Mouse (Mus musculus) ovary, adult 2 months (tissue): Measurements from ENCODE around the gene Olfr1233. TPM values are rescaled to one million over a fixed set of nuclear protein-coding genes. Genes with fewer than 3 reads are reported as not detected.

Experiments used
- polyA plus RNA-seq: library from polyadenylated mRNA; depleted of rRNA; stranded (reverse); fragments of >200 nt; gene quantifications from 2 replicates; pipeline ENCODE4 v1.2.3, GENCODE M21; 2012; rRNA removed

Gene Olfr1233
- not detected in 2 replicates for polyA plus RNA-seq

GRCm38 (mm10) chr2:89342298-89342697, at the start of gene Olfr1233:
Gene Olfr1233 (minus strand): TSS chr2:89342398.

GRCm38 (mm10) chr2:89364765-89365164, 22.6 kb upstream of the Olfr1233 start, which contains the start of gene Olfr1234:
Gene Olfr1234 (minus strand): TSS chr2:89364865.

DNA sequence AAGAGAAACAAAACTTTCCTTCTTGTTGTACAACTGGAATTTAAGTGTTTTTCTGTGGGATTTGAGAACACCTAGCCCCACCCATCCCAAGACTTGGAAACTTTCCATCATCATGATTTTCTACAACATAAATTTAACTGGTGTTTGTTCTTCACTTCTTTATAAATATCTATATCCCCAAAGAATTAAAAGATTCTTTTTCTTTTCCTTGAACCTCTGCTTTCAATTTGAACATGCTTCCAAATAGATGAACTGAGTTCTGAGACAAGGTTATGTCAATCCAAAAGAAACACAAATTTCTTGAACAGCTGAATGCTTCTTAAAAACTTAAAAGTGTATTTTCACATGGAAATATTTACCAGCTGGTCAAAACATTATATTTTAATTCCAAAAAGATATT, 12.6 kb downstream of the Olfr1233 start, which contains the start of gene Olfr1232:
Olfr1232 (minus strand) TSS at position 101 of the 400 bp plus-strand sequence.

DNA sequence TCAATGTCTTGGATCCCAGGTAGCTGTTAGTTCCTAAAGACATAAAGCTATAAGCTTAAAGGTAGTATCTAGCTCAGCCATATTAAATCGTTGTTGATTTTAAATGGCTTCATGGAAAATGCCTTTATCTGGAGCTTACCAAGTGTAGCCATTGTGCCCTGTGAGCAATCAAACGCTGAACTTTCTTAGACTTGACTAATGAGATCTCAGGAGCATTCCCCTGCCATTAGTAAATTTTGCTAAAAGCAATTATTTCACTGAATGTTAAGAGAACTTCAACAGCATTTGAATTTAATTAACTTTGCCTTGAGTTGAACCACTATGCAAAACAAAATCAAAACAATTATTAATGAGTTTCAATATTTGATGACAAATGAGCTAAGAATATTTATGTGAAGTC, 35.2 kb downstream of the Olfr1233 start, which contains the start of gene Olfr1231:
Olfr1231 (minus strand) TSS at position 101 of the 400 bp plus-strand sequence.

DNA sequence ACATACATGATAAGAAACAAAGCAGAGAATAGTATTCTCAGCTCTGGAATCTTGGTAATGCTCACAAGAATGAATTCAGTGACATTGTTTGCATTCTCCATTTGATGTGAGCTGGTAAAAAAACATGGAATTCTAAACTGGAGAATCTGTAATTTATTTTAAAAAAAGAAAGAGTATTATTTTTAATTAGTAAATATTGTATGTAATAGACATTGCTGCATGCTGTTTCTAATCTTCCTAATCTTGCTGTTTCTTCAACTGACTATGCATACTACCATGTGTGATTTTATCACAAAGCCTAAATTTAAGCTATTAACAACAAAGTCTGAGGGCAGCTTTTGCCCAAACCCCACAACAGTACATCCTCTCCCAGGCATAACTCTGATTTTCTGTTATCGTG, 45.0 kb downstream of the Olfr1233 start, which contains the start of gene Olfr1230:
Olfr1230 (minus strand) TSS at position 101 of the 400 bp plus-strand sequence.

GRCm38 (mm10) chr2:89287914-89288313, 54.3 kb downstream of the Olfr1233 start, which contains the start of gene Olfr1229:
Gene Olfr1229 (minus strand): TSS chr2:89288014.

Other genes with a start within 250 kb of the Olfr1233 start
- gene Olfr1220, start 235.6 kb downstream of the Olfr1233 start, polyA plus RNA-seq: not detected in 2 replicates
- gene Olfr1221, start 225.1 kb downstream of the Olfr1233 start, polyA plus RNA-seq: not detected in 2 replicates
- gene Olfr1222, start 209.3 kb downstream of the Olfr1233 start, polyA plus RNA-seq: not detected in 2 replicates
- not detected in 2 replicates for gene Olfr1223, start 190.8 kb downstream of the Olfr1233 start, polyA plus RNA-seq
- not detected in 2 replicates for gene Olfr1224-ps1, start 178.3 kb downstream of the Olfr1233 start, polyA plus RNA-seq
- not detected in 2 replicates for gene Olfr1225, start 167.7 kb downstream of the Olfr1233 start, polyA plus RNA-seq
- not detected in 2 replicates for gene Olfr1226, start 142.3 kb downstream of the Olfr1233 start, polyA plus RNA-seq
- gene Olfr1228, start 88.3 kb downstream of the Olfr1233 start, polyA plus RNA-seq: not detected in 2 replicates
- not detected in 2 replicates for gene Olfr1229, start 54.4 kb downstream of the Olfr1233 start, polyA plus RNA-seq
- not detected in 2 replicates for gene Olfr1230, start 45.1 kb downstream of the Olfr1233 start, polyA plus RNA-seq
- gene Olfr1231, start 35.3 kb downstream of the Olfr1233 start, polyA plus RNA-seq: not detected in 2 replicates
- not detected in 2 replicates for gene Olfr1232, start 12.7 kb downstream of the Olfr1233 start, polyA plus RNA-seq
- not detected in 2 replicates for gene Olfr1234, start 22.5 kb upstream of the Olfr1233 start, polyA plus RNA-seq
- not detected in 2 replicates for gene Olfr1238, start 67.3 kb upstream of the Olfr1233 start, polyA plus RNA-seq
- gene Olfr1239, start 78.0 kb upstream of the Olfr1233 start, polyA plus RNA-seq: not detected in 2 replicates
- not detected in 2 replicates for gene Olfr1240, start 100.6 kb upstream of the Olfr1233 start, polyA plus RNA-seq
- gene Olfr1241, start 144.7 kb upstream of the Olfr1233 start, polyA plus RNA-seq: not detected in 2 replicates
- gene Olfr1242, start 155.9 kb upstream of the Olfr1233 start, polyA plus RNA-seq: not detected in 2 replicates
- gene Olfr1243, start 189.1 kb upstream of the Olfr1233 start, polyA plus RNA-seq: not detected in 2 replicates
- gene Olfr1245, start 236.0 kb upstream of the Olfr1233 start, polyA plus RNA-seq: not detected in 2 replicates